Mouse (Mus musculus) liver, adult 2 months (tissue): ENCODE results near the gene Paxip1.

Experiments used
- CTCF ChIP-seq: fragments of 200-500 bp; IDR thresholded peaks from 2 replicates; pipeline ENCODE4 v1.5.1; 2011; ENCODE audit warnings: low read depth, low read length, control low read depth
- POLR2A ChIP-seq: fragments of 200-500 bp; IDR thresholded peaks from 2 replicates; pipeline ENCODE4 v1.6.1; 2011; ENCODE audit warnings: low read length, control low read depth; ENCODE audit not compliant: insufficient read depth; ENCODE audit errors: extremely low read depth

DNA sequence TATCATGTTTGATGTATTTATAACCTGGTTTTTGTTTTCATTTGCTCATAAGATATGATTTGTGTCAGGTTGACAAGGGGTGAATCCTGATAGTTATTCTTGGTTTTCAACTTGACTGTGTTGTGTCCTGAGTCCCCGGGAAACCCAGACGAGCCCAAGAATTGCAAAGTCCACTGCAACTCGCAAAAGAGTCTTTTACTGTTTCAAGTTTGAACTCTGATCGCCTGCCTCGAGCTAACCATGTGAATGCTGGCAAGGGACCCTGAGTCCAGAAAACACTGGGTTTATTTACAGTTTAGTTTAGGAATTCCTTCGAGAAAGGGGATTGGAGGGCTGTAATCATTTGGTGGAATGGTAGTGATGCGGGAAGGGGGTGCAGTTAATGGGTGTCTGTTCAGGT is 36.5 kb upstream of the Paxip1 start:
- TF ChIP-seq CTCF (no peak), POLR2A (no peak)
